Mouse (Mus musculus) natural killer cell, adult 2 months (primary cell): ENCODE measurements around the gene Zap70.

ENCODE experiments used
- DNase-seq, 2 experiments: peaks; one replicate each; pipeline ENCODE4 v3.0.0; 2022; ENCODE audit warnings: low spot score in 2 of 2

The Zap70 gene

DNA sequence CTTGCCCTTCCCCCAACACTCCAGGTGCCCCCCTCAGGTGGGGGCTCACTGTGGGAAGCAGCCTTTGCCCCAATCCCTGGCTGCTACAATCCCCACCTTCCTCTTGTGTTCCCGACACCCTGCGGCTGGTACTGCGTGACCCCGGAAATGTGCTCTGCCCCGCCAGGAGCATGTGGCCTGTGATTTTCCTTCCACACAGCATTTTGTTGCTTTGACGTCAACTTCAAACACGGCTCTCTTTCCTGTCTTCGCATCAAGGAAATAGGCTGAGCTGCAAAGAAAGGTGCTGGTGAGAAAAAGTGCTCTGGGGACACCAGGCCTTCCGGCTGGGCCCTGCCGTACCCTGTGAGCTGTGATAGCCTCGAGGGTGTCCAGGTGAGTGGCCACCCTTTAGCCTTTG is at the start of gene Zap70:
Gene Zap70 (plus strand): TSS at position 231 of the 400 bp plus-strand sequence.
- DNase-seq: peak; percentile 66 to 76

DNA sequence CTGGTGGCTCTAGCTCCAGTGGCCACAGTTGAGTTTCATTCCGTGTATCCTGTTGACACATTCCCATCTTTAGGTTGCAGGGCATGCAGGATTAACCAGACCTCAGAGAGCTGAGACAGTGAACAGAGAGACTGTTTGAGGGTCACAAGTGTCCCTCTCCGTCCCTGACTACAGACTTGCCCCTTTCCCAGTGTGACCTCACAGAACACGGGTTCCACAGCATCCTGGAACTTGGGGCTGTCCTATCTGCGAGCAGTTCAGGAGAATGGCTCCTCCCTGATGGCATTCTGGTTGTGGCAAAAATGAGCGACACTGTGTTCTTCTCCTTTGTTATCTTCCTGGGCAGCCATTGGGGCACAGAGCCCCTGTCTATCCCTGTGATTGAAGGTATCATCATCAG is 47.3 kb upstream of the Zap70 start, which contains the start of gene Actr1b:
Gene Actr1b (minus strand): TSS at position 112 of the 400 bp plus-strand sequence.
- DNase-seq: no peak

DNA sequence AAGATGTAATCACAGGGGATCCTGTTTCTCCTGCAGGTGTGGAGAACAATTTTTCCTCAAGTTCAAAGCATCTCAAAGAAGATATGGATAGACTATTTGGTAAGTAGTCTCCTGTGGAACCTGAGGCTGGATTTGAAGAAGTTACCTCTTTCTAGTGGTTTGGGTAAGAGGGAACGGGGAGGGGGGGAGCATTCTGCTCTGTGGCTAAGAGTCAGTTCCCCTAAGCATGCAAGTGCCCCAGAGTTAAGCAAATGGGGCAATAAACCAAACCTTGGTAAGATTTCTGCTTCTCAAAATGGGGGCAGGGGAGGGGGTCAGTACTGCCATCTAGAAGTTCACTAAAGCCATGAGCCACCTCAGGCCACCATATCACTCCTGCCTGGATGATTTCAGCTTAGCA is 42.8 kb upstream of the Zap70 start:
- DNase-seq: no peak

GRCm38 (mm10) chr1:36723146-36724056 is 38.2 kb upstream of the Zap70 start:
- no peak for DNase-seq

DNA sequence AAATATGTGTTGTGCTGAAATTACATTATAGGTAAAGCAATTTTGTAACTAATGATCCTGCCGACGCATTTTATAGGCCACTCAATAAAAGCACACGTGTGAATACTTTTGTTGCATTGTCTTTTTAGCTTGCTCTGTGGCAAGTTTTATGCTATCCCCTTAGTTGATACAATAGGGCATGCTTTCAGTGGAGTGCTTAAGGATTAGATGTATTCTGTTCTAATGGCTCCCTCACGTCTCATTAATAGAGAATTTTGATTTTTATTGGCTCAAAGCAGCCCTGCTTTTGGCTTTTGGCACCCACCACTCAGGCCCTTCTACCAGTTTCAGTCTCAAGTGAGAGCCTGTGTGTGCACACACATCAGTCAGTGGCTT is 37.6 kb upstream of the Zap70 start:
- no peak for DNase-seq

DNA sequence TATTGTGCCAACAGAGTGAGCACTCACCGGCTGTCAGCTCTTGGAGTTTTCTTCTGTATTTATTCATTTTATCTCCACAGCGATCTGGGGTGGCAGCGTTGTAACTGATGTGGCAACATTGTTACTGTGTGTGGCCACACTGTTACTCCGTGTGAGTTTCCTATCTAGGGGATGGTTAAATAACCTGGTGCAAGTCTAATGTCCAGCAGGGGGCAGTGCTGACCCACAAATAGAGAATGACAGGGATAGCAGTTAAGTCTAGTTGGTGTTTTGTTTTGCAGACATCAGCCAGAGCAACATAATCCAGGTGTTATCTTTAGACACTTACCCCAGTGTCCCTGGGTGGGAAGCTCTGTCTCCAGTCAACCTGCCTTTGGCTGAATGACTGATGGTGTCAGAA is 24.3 kb upstream of the Zap70 start:
- peak; percentile 83 to 85 for DNase-seq

GRCm38 (mm10) chr1:36739231-36739630 is 22.4 kb upstream of the Zap70 start:
- DNase-seq: no peak

DNA sequence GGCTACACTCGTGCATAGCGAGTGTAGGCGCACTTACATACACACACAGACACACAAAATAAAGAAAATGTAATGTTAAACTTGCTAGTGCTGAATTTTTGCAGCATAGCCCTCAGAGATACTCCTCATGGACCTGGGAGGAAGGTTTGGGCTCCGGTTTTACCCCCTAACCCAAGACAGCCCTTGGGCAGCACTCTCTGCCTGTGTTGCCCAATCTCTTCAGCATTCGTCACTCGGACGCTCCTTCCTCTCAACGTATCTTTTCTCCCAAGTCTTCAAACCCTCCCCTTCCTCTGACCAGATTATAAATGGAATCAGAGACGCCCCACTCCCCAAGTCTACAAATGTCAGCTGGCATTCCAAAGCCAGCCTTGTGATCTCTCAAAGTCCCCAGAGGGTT is 18.6 kb upstream of the Zap70 start:
- DNase-seq: no peak

- peak; percentile 66 to 83 for DNase-seq
Observed at GRCm38 (mm10) chr1:36744268-36744944, 17.2 kb upstream of the Zap70 start.

DNA sequence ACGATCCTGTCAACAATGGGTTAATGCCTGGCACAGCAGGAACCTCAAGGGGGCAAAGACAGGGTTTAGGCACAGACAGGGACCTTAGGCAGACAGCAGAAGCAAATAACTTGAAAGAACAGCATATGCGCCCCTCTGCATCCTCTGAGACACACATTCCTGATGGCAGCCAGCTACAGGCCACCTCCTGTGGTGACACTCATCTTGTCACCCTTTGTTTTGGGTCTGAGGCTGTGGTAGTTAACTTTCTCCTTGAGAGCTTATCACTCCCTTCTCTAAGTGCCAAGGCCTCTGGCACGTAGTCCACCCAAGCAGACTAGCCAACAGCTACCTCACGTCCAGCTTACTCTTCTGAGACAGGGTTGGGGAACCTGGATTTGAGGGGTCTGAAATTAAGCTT is 15.9 kb upstream of the Zap70 start:
- no peak for DNase-seq

DNA sequence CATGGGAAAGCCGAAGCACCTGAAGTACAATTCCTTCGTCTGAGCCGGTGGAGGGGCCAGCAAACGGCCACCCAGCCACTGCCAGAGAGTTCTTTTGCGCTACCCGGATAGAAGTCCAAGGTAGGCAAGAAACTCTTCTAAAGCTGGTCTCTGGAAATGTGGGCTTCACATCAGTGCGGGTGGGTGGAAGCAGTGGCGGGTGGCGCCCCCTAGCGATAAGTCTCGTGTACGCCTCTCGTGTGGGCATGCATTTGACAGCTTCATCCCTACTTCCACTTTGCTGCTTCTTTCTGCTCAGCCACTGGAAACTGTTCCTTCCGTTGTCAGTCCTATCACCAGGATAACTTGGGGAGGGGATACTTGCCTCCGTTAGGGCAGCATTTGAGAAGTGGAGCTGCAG is 15.1 kb upstream of the Zap70 start:
- peak; percentile 37 to 56 for DNase-seq

GRCm38 (mm10) chr1:36753932-36754675 is 7.5 kb upstream of the Zap70 start:
- DNase-seq: no peak

- DNase-seq: no peak
Observed at GRCm38 (mm10) chr1:36758553-36758952, 3.0 kb upstream of the Zap70 start.

DNA sequence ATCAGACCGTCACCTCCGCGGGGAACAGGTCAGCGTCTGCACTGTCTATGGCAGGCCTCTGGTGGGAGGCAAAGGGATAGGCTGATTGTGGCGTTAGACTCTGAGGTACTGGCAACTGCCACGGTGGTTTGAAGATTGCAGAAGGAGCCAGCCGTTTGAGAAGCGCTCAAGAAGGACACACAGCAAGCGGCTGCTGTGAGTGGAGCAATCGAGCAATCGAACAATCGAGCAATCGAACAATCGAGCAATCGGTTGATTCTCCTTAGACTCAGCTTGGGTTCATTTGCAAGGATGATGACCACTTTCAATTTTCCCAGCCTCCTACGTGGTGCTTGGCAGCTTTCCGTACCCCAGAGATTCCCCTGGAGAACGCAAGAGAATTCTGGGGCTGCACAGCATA is 2.5 kb upstream of the Zap70 start:
- DNase-seq: no peak

DNA sequence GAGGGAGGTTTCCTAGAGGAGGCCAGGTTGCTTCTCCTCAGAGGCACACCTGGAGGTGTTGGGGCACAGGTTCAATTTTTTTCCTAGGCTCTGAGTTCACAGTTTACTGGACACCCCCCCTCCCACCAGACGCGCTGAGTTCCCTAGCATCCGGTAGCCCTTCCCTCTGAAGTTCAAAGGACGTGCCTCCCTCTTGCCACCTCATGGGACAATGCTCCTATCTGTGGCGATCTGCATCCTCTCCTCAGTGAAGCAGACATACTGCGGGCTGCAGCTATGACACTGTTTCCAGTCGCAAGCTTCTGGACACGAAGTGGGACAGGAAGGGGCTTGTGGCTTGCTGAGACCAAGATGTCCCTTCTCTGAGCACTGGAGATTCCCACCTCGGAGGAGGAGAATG is 1.2 kb upstream of the Zap70 start:
- DNase-seq: no peak

- no peak for DNase-seq
Observed at GRCm38 (mm10) chr1:36761061-36761460, 537 bp upstream of the Zap70 start.

DNA sequence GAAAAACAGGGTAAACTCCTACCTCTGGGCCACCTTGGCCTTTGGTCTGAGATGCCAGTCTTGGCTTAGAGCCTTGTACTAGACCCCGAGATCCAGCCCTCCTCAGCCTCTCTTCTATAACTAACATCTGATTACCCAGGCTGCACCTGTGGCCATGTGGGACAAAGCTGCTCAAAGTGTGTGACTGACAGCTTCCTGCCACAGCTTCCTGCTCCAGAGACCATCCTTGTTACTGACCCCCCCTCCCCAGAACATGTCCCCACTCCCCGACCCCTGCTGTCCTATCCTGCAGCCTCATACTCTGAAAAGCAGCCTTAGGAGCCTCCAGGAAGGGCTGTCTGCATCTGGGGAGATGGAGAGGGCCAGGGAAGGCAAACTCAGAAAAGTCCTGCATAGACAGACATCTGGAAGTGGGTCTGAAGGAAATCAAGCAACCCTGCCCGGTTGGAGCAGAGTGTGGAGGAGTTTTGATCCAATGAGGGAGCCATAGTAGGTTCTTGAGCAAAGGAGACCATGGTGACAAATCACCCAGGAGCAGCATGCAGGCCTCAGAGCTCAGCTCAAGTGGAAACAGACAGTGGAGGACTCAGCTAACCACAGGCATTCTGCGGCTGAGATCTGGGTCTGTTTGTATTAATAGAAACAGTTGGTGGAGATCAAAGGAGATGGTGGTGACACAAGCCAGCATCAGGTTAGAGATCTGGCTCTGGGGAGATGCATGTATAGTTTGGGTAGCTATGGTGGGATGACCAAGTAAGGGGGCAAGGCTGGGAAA is 5.0 kb downstream of the Zap70 start:
- DNase-seq: peak; percentile 67 to 78

DNA sequence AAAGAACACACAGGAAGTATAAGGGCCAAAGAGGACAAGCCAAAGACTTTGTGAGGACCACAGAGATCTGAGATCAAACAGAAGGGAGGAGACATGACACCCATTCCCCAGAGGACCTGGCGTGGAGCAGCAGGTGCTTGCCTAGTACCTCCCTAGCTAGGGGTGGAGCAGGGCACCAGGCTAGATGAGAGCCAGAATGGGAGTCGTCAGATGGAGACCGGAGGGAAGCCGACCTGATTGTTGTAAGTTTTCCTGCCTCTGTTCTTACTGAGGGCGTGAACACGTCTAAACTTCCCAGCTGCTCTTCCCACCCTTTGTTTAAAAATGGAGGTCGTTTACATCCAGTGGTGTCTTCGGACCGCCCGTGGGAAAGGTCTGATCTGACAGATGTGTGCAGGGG is 5.7 kb downstream of the Zap70 start:
- DNase-seq: peak in 1 of 2 experiments; percentile 12

DNA sequence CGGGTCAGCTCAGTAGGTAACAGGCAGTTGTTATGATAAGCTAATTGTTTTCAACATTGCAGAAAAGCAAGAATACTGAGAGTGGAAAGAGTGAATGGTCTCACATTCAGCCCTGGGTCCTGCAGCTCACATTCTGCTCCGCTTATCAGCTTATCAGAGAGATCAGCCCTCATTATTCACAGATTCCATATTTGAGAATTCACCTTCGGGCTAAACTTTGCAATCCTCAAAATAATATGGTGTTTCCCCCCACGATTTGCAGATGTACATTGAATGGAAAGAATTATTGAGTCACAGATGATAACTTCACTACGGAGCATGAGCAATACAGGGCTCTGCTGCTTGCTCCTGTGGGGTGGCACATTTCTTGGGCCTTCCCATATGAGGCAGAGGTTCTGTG is 7.2 kb downstream of the Zap70 start:
- DNase-seq: no peak

GRCm38 (mm10) chr1:36769951-36770350 is 8.4 kb downstream of the Zap70 start:
- DNase-seq: no peak

GRCm38 (mm10) chr1:36770998-36771397 is 9.4 kb downstream of the Zap70 start:
- DNase-seq: no peak
